Mouse (Mus musculus): ENCODE measurements at regions not wholly inside any gene's neighbourhood (a gene's known extent, or its start where the extent isn't known, plus 50 kb on each side); places are given as distances from the start of the nearest gene placed in this dataset.

DNA sequence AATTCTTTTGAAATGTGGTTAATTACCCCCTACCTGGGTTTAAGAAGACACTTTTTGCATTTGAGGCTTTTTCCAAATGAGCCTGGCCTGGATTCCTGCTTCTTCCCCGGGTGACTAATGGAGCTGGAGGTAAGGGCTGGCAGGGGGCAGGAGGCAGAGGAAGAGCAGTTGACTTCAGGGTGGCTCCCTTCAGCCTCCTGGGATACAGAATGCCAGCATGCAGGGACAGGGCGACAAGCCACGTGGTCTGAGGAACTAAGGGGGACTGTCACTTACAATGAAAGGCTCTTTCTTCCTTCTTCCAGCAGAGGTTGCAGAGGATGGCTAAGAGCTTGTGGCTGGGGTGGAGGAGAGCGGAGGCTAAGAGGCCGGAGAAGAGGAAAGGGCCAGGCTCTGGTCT is 234.8 kb upstream of the Rpl38 start:
- DNase-seq (ENCODE audit: low spot score): no peak

DNA sequence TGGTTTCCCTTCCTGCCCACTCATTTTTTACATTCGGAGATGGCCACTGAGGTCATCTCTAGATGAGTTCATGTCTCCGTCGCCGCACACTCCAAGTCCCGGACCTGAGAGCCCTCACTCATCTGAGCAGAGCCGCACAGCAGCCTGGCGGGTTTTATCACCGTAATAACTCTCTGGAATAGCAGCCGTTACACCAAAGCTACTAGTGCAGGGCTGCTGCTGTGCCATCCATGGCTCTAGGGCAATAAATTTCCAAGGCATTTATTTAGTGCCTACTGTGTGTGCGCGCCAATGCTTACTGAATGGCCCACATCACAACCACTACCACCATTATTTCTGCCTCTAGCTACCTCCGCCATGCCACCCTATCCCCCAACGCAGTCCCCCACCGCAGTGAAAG is 242.9 kb upstream of the Rpl38 start:
- no peak for DNase-seq (ENCODE audit: low spot score)

DNA sequence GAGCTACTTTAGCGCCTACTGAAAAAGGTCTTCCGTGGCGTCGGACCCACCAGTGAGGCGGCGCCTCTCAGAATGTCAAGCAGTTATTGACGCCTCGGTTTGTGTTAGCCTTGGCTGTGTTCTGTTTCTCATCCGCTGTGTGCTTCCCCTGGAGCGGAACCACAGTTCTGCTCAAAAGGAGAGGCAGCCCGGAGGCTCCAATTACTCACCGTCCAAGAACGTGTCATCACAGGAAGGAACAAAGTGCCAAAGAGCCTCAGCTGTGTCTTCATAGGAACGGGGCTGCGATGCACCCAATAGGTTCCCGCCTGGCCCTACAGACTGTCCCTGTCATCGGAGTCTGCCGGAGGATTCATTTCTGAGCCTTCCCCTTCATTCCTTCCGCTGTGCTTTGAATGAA is 245.0 kb upstream of the Rpl38 start:
- no peak for DNase-seq (ENCODE audit: low spot score)

DNA sequence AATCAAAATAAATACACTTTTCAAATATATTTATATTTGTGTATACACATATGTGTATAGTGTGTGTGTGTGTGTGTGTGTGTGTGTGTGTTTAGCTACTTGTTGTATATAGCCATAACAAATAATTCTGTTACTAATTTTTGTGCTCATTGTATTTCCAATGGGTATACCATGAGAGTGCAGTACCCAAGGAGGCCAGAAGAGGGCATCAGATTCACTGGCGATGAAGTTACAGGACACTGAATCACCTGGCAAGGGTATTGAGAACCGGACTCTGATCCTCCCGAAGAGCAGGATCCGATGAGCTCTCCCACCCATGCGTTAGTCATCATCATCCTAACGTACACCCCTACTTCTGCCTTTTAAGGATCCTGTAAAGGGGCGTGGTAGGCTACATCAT is 249.3 kb upstream of the Rpl38 start:
- DNase-seq (ENCODE audit: low spot score): no peak

DNA sequence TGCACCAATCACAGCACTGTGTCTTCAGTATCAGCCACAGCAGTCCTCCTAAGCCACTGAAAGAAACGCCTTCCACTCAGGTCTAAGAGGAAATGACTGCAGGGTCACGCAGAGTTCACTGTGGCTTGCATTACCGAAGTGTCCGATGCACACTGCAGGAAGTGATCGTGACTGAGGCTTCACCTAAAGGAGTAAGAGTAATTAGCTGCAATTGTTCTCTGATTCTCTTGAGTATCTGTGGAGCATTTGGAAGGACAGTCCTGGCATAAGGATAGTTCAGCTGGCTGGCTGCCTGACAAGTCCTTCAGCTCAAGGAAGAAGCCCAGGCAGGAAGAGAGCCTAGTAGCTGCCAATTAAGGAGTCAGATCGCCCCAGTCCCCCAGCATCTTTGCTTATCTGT is 252.2 kb upstream of the Rpl38 start:
- DNase-seq (ENCODE audit: low spot score): no peak

DNA sequence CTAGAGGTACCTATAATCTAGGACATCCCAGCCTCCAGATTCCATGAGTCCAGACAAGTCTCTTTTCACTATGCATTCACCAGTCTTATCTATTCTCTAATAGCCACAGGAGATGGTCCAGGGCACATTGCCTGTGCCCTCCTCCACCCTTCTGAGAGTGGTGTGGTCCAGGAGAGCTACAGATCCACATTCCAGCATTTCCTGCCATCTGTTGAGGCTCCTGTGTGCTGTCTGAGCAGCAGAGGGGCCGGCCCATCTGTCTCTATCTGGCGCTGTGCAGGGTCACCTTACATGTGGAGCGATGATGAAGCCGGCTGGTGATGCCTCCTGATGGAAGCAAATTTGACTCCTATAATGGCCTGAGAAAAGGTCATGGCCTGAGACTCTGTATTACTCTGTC is 263.9 kb upstream of the Rpl38 start:
- DNase-seq (ENCODE audit: low spot score): no peak

DNA sequence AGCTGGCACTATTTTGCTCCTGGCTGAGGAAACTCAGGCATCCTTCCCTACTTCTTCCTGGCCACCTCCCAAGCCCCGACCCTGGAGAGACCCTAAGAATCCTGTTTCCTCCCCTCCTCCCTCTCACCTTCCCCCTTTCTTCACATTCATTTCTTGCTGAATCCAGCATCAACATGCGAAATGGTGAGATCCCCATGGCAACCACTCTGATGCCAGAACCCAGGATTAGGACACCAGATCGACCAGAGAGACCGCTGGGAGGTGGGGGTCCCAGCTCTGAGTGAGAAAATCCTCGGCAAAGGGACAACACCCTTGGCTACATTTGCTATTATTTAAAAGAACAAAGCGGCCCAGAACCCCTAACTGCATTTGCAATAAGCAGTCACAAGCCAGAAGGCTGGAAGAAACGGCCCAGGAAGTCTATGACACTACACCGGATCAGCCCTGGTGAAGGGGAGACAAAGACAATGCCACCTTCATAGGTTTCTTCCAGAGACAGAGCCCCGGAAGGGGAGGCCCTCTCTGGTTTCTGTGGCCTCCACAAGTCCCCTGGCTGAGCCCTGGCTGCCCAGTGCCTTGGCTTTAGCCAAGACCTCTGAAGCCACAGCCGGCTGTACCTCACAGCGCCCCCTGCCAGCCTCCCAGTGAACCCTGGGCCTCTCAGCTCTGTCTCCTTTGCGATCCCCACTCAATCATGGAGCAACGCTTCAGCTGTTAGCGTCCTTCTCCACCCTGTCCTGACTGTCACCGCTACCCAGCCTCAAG is 265.6 kb upstream of the Rpl38 start:
- no peak for DNase-seq (ENCODE audit: low spot score)

DNA sequence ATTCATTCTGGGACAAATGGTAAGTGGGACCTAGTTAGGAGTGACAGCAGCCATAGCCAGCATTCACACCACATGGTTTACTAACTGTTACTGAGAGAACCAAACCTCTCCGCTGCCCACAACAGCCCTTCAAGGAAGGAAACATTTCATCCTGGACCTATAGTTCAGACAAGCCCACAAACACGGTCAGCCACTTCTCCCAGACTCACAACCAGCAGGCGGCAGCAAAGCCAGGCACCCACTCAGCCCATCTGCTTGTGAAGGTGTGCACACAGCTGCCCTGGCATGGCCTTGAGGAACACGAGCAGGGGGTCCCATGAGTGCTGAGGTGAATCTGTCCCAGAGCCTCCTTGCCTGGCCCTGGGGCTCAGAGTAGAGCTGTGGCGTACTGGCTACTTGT is 267.6 kb upstream of the Rpl38 start:
- no peak for DNase-seq (ENCODE audit: low spot score)

DNA sequence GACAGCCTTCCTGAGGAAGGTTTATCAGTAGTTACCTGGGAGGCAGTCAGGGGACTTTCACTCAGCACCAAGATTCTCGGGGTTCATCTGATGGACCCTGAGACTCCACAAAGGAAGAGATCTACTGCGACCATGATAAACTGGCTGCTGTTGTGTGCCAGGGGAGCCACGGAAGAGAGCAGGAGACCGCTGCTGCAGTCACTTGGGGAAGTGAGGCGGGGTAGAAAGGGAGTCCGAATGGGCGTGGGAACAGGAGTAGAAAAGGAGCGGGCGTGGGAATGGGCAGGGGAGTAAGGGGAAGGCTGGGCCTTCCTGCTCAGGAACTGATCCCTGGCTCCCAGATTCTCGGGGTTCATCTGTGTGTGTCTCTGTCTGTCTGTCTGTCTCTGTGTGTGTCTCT is 276.2 kb upstream of the Rpl38 start:
- no peak for DNase-seq (ENCODE audit: low spot score)

DNA sequence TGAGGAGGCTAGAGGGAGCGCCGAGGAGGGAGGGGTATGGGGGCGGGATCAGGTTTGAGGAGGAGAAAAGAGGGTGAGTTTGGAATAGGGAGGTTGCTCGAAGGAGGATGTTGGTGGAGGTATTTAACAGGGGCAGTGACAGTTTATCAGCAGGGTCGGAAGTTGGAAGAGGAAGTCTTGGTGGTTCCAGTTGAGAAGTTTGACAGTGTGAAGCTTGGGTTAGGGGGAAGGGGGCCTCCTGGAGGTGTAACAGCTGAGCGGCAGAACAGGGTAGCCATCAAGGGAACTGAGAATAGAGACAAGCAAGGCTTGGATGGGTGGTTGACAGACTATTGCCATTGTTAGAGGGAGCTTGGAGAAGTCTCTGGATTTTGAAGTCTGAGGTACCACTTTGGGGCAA is 276.8 kb upstream of the Rpl38 start:
- no peak for DNase-seq (ENCODE audit: low spot score)

DNA sequence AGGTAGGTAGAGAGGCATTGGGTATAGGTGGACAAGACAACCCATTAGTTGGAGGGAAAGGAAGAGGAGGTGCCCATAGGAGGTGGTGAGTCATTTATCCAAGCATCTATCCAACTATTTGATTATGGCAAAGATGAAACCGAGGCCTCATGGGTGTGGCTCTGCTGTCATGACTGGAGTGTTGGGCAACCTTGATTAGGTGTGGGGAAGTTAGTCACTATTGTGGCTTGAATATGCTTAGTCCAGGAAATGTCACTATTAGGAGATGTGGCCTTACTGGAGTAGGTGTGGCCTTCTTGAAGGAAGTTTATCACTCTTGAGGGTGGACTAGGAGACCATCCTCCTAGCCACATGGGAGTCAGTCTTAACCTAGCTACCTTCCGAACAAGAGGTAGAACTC is 281.2 kb upstream of the Rpl38 start:
- no peak for DNase-seq (ENCODE audit: low spot score)

DNA sequence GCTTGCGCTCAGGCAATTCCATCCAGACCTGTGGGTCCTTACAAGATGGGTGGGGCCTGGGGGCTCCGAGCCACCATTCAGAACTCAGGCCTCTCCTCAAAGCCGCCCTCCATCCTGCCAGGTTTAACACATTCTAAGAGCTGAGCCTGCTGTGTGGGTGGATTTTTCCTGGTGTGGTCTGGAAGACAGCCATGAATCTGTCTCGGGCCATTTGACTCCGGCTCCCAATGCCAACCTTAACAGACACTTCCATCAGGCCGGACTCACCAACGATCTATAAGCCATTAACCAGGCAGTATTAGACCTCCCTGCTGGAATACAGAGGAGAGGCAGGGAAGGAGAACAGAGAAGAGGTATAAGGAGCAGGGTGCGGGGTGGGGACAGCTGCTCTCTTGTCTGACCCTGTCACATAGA is 288.9 kb upstream of the Rpl38 start:
- no peak for DNase-seq (ENCODE audit: low spot score)

DNA sequence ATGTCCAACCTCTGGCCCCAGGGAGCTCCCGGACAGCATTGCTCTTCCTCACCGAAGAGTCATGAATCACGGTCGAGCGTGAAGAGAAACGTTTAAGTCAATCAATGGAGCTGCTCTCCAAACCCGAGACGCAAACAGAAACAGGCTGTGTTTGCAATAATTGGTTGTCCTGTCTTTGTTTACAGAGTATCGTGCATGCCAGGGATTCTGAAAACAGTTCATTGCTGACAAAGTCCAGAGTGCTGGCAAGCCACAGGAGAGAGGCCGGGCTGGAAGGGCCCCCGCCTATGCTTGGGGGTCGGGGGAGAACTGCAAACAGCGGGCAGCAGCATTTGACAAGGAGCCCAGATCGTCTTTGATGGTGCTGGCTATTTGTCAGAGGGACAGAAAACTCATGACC is 292.4 kb upstream of the Rpl38 start:
- no peak for DNase-seq (ENCODE audit: low spot score)

DNA sequence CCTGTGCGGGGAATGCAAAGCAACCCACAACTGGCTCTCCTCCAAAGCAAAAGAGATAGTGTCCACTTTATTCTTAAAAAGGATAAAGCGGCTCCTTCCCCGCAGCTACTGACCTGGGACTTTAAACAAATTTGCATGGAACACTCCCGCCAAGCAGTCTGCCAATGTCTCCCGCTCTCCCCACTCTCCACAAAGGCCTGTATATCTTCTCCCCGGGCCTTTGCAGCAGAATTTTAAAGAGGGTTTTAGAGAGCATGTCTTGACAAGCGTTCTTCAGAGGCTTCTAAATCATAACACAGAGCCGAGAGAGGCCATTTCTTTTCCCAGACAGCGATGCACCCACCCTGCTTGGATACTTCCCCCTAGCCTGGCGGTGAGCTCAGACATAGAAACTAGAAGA is 297.6 kb upstream of the Rpl38 start:
- no peak for DNase-seq (ENCODE audit: low spot score)

DNA sequence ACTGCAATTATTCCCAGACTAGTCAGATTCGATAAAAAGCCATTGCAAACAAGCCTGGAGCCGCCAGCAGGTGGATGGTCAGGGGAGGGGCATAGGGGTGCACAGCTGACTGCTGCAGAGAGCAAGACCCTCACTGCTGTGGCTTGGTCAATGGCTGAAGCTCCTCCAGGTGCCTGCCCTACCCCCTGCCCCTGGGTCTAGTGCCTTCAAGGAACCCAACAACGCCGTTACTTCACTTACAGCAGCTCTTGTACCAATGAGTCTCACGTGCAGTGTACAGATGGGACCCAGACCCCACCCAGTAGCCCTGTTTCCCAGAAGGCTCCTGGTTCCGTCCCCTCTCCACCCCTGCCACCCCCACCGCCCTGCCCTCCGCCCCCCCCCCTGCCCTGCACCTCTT is 300.5 kb upstream of the Rpl38 start:
- DNase-seq (ENCODE audit: low spot score): no peak

DNA sequence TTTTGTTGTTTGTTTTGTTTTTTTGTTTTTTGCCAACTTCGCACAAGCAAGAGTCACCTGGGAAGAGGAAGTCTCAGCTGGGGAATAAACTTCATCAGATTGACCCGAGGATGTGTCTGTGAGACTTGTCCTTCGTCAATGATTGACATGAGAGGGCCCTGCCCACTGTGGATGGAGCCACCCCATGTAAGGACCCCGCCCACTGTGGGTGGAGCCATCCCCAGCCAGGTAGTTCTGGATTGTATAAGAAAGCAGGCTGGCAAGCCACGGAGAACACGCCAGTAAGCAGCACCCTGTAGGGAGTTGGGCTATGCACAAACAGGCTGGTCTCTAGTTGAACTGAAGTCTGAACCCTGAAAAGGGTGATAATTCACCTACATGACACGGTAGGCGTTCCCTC is 294.1 kb upstream of the Sdk2 start:
- no peak for DNase-seq (ENCODE audit: low spot score)

DNA sequence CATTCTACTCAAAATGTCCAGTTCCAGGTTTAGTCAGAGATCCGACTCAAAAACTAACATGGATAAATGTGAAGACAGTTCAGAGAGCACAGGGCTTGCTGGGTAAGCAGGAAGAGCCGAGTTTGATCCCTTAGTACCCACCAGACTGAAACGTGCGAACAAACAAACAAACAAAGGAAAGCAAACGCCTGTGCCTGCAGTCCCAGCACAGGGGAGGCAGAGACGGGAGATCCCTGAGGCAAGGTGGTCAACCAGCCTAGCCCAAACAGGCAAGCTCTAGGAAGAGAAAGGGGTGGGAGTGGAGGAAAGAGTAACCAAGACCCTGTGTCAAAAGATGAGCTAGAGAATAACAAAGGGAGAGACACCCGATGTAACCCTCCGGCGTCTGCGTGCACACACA is 293.5 kb upstream of the Sdk2 start:
- DNase-seq (ENCODE audit: low spot score): no peak

DNA sequence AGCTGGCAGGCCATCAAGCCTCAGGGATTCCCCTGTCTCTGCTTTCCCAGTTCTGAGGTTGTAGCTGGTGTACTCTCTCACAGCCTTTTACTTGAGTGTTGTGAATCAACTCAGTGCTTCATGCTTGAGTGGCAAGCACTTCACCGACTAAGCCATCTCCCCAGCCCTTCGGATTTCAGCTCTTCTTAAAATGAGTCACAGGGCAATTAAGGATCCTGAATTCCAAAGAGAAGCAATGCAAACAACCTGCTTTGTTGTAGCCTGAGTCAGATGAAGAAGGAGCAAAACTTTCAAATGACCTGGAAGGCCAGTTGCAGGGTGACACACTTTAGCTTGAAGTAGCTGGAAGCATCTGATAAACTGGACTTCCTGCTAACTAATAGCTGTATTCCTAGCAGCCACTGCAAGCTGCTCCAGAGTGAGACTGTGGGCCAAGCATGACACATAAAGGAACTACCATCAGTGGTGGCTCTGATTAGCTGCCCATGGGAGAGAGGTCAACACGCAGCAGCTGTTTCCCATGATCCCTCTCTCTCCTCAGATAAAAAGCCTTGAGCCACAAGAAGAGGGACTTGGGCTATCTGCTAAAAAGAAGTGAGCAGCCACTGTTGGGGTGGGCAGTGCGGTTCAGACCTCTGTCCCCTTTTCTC is 285.4 kb upstream of the Sdk2 start:
- no peak for DNase-seq (ENCODE audit: low spot score)

DNA sequence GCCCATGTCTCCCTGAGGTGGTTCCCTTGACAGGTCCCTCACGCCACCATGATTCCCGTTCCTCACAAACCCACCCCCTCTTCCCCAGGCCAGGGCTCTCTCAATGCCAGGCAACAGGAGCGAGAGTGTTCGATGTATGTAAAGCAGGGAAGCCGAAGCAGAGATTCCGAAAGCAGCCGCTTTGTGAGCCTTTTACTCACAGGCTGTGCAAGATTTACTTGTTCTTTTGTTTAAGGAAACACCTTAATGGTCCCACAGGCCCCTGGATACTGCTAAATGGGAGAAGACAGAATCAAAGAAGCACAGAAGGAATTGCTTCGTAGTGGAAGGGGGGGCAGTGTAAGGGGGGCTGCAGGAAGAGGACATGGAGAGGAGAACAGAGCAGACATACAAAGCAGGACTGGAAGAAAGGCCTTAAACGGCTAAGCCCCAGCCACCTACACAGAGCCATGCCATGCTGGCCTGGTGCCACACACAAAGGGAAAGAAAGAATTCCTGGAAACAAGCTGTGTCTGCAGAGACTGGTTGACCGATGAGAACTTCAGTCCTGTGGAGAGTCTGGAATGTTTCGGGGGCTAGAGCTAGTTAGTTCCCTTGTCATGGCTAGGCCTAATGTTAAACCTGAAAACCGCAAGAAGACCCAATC is 270.1 kb upstream of the Sdk2 start:
- DNase-seq (ENCODE audit: low spot score): no peak

DNA sequence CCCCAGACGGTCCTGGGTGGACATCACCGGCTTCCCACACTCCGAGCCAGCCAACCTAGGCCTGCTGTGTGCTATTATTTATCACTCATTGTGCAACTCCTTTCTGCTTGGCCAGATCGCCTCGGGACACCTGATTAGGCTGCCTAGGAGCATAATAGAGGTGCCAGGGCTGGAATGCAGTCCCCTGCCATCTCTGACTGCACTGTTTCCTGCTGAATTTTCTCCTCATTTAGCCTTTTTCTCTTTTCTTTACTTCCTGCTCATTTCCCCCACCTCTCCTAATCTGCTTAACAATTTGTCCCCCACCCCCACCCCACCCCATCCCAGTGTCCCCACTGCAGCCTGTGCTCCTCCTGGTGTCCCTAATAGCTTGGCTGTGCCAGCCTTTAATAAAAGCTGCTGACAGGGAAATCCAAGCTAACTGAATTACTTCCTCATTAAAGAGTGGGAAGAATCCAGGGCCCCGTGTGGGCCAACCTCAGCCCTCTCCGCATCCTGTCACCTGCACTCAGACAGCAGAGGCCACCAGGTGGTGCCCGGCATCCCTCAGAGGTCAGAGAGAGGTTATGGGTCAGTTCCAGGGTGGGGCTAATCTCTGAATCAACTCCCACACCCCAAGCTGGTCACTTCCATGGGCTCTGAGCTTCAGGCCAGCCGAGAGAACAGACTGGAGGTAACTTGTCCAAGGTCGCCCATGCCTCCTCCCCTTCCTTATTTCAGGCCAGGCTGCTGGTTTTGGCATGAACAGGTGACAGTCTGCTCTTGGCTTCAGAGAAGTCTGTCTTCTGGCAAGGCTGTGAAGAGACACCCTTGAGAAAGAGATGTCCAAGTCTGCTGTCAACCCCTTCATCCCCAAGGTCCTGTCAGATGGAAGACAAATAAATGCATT is 269.3 kb upstream of the Sdk2 start:
- no peak for DNase-seq (ENCODE audit: low spot score)

DNA sequence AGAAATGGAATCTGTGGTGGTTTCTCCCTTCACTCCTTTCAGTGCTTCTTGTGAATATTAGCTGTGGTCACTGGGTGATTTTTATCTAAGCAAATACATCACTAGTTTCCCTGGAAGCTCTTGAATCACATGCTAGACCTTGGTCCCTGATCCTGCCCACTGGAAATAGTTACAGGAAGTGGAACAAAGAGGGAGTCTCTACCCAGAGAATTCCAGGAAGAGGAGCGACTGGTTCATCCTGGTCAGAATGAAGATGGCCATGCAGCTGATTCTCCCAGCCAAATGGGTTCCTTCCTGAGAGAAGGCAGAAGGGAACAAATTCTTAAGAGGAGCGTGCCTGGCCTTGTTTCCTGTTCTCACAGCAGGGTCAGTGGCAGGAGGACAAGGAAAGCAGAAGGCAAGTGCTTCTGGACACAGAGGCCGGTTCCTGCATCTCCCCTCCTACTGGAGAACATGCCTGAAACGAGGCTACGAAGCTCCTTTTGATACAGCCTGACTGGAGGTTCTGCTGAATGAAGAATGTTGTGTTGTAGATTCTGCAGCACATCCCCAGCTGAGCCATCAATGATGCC is 264.8 kb upstream of the Sdk2 start:
- no peak for DNase-seq (ENCODE audit: low spot score)

DNA sequence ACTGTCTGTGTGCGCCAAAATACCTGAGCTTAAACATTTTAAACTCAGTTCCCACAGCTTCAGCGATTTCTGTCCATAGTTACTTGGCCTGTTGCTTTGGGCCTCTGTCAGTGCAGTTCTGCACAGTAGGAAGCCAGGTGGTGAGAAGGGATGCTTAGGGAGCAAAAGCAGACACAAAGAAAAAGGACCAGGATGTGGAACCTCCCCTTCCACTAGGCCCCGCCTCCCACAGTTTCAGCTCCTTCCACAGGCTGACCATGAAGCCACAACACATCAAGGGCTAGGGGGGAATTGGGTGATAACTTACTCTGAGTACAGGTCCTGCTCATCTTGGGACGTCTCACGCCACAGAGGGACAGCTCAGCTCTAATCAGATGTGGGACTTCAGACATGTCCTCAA is 263.5 kb upstream of the Sdk2 start:
- no peak for DNase-seq (ENCODE audit: low spot score)
